Mouse (Mus musculus) thymus, adult 18-20 months (tissue): Measurements from ENCODE around the gene 1700025G04Rik.
"Not testable (repeated sequence)": the region's sequence is repeated elsewhere in the genome, so short reads cannot be mapped to it uniquely, and the experiment has no call there.

ENCODE experiments used
- DNase-seq, 2 experiments: peaks; one replicate each; pipeline ENCODE4 v3.0.0; 2022; ENCODE audit warnings: mixed read lengths in 2 of 2

1700025G04Rik gene

DNA sequence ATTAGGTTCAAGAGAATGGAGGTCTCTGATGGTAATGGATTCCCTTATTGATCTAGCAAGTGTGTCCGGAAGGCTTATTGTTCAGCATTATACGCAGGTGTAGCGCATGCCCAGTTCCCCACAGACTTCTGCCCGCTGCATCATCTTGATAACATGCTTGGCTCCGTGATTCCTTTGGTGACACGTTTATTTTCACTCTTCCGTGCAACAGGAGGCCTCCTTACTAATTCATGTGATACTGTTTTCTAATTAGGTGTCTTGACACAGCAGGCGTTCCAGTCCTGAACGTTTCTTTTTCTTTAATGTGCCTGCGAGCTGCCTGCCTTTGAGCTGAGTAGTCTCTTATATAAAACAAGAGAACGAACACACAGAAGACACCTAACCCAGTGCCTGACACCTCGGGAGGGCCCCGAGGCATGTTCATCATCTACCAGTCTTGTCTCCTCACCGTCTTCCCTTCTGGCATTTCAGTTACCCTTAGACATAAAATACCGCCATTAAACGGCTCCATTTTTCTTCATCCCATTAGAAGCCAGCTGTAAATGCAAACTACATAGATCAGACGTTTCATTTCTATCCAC is 244.6 kb downstream of the 1700025G04Rik start:
- DNase-seq: no peak

DNA sequence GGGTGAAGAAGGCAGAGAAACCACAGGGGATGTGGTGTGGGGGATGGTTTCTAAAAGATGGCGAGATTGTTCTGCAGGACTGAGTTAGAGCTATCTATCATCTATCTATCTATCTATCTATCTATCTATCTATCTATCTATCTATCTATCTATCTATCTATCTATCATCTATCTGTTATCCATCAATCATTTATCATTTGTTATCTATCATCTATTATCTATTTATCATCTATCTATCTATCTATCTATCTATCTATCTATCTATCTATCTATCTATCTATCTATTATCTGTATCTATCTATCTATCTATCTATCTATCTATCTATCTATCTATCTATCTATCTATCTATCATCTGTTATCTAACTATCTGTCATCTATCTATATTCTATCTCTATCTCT is 249.6 kb downstream of the 1700025G04Rik start:
- not testable (repeated sequence) for DNase-seq

DNA sequence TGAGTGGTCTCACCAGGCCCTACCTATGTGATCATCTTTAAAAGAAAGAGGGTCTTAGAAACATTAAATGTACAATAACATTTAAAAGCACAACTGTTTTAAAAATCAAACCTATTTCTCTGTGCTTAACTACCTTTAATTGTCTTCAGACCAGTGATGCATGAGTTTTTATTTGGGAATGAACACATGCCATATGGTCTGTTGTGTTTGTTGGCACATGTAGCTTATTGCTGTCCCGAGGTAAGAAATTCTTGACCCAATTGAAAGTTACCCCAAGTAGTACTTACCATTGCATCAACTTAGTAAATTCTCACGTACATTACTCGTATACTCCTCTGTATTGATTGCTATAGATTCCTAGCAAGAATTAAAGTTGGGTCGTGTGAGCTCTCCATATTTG is 254.7 kb downstream of the 1700025G04Rik start:
- no peak for DNase-seq

DNA sequence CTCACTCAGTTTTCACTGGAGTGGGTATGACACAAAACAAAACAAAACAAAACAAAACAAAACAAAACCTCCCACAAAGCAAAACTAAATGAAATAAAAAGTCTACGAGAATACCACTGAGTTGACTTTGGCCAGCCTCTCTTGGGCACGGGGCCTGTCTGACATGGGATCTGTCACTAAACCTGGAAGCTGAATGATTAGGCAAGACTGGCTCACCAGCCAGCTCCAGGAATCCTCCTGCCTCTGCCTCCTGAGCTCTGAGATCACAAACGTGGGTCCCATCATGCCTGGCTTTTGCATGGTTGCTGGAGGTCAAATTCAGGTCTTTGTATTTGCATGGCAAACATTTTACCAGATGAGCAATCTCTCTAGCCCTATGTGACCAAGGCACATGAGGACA is 258.1 kb downstream of the 1700025G04Rik start:
- DNase-seq: no peak

DNA sequence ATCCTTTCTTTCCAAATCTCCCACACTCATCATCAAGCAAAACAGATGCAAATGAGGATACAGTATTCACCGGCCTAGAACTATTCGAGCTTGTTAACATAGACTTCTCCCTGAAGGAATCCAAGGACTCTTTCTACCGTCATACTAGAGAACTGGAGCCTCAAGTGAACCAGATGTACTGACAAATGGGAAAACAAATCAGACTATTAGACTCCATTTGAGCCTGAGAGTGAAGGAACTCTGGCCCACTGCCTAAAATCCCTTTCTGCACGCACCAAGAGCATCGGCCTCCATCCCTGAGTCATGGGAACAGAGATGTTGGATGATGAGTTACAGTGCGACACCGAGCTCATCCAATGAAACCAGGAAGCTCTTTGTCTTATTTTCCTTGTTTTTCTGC is 264.9 kb downstream of the 1700025G04Rik start:
- no peak for DNase-seq

DNA sequence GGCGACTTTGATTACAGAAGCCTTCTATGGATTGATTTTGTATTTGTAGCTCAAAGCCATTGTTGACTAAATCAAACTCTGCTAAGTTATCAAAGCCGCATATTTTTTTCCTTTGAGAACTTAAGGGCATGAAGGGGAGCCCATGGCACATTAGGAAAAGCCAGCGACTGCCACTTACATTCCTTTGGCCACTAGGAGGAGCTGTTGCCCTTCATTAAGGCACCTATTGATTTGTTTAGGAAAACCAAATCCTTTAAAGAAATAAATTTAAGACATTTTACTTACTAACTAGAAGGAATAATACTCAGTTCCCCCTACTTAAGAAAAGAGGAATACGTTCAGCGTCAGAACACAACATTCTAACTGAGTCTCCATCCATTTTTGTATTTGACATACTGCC is 269.5 kb downstream of the 1700025G04Rik start:
- DNase-seq: peak in 1 of 2 experiments; percentile 10

DNA sequence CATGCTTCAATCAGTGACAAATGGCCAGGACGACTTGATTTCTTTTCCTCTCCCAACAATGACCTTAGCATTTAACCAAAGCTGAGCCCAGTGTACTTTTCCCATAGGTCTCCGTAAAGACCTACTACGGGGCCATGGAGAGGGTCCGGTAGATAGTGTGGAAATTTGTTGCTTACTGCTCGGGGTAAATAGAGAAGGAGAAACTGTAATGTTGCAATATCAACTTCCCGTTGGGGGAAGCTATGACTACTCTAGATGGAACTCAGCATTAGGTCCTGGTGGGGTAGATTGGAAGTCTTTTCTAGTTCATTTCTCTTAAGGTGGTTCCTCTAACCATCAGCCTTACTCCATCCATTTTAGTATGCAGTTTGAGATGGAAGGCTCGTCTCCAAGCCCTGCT is 270.7 kb downstream of the 1700025G04Rik start:
- no peak for DNase-seq

DNA sequence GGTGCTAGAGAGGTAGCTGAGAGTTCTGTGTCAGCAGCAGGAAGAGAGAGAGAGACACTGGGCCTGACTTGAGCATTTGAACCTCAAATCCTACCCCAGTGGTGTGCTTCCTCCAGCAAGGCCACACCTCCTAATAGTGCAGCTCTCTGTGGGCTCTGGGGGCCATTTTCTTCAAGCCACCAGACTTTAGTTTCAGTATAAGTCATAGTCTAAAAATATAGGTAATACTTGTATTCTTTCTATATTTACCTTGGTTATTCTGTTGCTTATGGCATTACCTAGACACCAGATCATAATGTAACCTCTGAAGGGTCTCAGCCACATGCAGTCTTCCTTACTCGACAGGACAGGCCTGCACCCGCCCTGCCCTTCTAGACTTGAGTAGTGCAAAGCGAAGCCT is 273.9 kb downstream of the 1700025G04Rik start:
- no peak for DNase-seq

DNA sequence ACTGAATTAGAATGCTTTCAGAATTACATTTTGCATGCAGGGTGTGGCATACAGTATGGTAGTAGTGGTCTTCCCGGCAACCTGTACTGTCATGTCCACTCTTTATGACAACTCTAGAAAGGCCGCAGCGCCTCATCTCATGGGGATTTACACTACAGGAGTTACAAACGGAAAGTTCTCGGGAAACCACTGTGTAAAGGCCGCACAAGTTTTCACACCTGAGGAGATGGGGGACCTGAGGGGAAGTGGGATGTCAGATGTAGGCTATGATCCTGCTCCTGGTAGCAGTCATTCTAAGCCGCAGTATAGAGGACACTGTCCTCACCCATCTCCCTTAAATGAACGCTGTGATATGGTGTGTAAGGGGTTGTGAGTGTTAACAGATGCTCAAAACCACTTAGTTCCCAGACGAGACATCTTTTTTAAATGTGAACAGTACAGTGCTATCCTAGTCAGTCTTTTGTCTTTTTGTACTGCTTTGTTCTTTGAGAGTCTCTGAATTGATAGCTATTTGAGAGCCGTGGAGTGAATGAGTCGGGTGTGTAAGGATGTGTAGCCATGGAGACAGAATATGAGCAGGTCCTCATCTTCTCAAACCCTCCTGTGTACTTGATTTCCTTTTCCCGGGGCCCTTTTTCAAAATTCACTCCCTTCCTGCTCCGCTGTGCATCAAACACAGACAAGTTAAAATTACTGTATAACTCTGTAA is 277.8 kb downstream of the 1700025G04Rik start:
- no peak for DNase-seq

DNA sequence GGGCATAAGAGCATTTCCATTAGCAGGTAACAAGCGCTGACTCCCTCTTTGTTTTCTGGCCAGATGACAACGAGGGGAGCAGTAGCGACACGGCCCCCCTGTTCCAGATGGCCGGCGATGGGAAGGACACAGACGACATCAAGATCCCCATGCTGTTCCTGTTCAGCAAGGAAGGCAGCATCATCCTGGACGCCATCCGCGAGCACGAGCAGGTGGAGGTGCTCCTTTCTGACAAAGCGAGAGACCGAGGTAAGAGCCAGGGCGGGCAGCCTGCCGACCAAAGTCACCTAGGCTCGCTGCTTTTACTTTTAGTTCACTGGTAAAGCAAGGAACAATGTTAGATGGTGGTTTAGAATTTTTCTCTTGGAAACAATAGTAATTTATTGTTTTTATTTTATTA is 278.5 kb downstream of the 1700025G04Rik start:
- DNase-seq: no peak

DNA sequence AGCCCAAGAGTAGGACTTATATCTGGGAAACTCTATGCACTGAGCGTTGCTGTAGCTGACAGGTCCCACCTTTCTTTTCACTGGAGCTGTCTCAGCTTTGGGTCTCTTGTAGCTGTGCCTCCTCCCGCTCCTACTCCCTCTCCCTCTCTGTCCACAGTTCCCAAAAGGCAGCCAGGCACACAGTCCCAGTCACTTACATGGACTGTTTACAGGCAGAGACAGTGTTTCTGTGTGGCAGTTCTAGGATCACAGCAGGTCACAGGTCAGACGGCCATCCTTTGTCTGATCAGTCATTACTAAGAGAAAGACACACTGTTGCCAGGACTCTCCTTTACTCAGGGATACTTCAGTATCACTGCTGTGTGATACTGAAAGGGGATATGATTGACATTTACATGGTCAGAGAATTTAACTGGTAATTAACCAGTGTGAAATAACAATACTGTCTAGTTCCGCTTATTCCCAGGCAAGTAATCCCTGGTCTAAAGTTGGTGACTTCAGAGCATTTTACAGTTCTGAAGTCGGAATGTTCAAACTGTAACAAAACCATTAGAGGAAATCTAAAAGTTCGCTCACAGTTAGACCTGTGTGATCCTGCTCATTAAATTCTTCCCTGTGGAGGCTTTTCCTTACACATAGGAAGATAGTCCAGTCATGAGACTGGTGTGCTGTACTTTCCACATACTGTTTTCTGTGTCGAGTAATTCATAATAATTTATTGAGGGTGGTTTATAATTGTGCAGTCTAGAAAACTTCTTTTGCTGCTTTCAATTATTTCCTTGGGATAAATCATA is 279.1 kb downstream of the 1700025G04Rik start:
- no peak for DNase-seq

DNA sequence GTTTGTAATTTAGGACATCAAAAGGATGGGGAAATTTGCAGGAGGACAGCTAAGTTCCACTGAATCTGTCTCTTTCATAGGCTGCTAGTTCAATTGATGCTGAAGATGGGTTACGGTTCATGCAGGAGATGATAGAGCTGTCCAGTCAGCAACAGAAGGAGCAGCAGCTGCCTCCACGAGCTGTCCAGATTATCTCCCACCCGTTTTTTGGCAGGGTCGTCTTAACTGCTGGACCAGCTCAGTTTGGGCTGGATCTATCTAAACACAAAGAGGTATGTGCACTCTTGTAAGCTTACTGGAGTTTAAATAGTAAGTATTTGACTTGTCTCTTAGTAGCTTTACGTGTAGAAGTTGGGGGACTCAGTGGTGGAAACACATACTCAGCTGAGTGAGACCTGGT is 282.6 kb downstream of the 1700025G04Rik start:
- DNase-seq: no peak

DNA sequence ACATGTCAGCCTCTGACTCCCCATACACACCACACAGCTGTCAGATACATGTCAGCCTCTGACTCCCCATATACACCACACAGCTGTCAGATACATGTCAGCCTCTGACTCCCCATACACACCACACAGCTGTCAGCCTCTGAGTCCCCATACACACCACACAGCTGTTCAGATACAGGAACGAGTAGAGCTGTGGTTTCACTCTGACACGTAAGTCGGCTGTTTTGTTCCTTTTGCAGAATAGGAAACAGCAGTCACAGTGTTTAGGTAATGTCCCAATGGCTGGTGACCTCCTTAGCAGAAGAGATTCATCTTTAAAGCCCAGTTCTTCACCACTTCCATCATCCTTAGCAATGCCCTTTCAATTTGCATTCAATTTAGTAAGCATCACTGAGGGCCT is 287.1 kb downstream of the 1700025G04Rik start:
- DNase-seq: not testable (repeated sequence)
